Mouse (Mus musculus) stomach, embryonic 16.5 days (tissue): Measurements from ENCODE around the gene Kdm4c. TPM values are rescaled to one million over a fixed set of nuclear protein-coding genes. Genes with fewer than 3 reads are reported as not detected.
"Not testable (repeated sequence)": the region's sequence is repeated elsewhere in the genome, so short reads cannot be mapped to it uniquely, and the experiment has no call there.

ENCODE experiments used
- ATAC-seq: fragments of 200-750 bp; cut with Nextera tagmentation; 2 replicates; pipeline ENCODE4 v1.8.0; 2017; ENCODE audit warnings: moderate number of reproducible peaks, moderate TSS enrichment; ENCODE audit not compliant: insufficient read depth, low FRiP score
- H3K27ac ChIP-seq: fragments of 300-500 bp; sonication (generic); 2 replicates; pipeline ENCODE4 v1.5.1; 2014; ENCODE audit warnings: low read length
- H3K27me3 ChIP-seq: fragments of 300-500 bp; sonication (generic); 2 replicates; pipeline ENCODE4 v1.6.1; 2014; ENCODE audit warnings: low read length, control low read depth, mixed read lengths; ENCODE audit not compliant: control insufficient read depth, insufficient read depth
- H3K36me3 ChIP-seq: fragments of 300-500 bp; sonication (generic); 2 replicates; pipeline ENCODE4 v1.6.1; 2014; ENCODE audit warnings: low read length; ENCODE audit not compliant: control insufficient read depth, insufficient read depth
- H3K4me1 ChIP-seq: fragments of 300-500 bp; sonication (generic); 2 replicates; pipeline ENCODE4 v1.6.1; 2014; ENCODE audit warnings: low read length, control low read depth, mixed read lengths; ENCODE audit not compliant: control insufficient read depth, insufficient read depth
- H3K4me2 ChIP-seq: fragments of 300-500 bp; sonication (generic); 2 replicates; pipeline ENCODE4 v1.6.1; 2014; ENCODE audit warnings: low read depth, low read length, mixed read lengths
- H3K4me3 ChIP-seq: fragments of 300-500 bp; sonication (generic); replicated peaks from 2 replicates; pipeline ENCODE4 v1.5.1; 2014; ENCODE audit warnings: mild to moderate bottlenecking, low read length
- H3K9ac ChIP-seq: fragments of 300-500 bp; sonication (generic); 2 replicates; pipeline ENCODE4 v1.6.1; 2014; ENCODE audit warnings: low read length
- H3K9me3 ChIP-seq: fragments of 300-500 bp; sonication (generic); replicated peaks from 2 replicates; pipeline ENCODE4 v1.6.1; 2016; ENCODE audit warnings: low read length, control low read depth; ENCODE audit not compliant: control insufficient read depth
- WGBS: fragments of 180-500 bp; shearing (Covaris S2); extraction: QIAGEN DNeasy Blood & Tissue Kit; methylation state at CpG from one replicate; pipeline ENCODE4 v1.1.7; 2014; 5-methylcytosine and 5-hydroxymethylcytosine counted together
- polyA plus RNA-seq: library from polyadenylated mRNA; unstranded; fragments of >200 nt; fragmentation: Nextera tagmentation; extraction: Ambion mirVana; gene quantifications from 2 replicates; pipeline ENCODE4 v1.2.1, GENCODE M21; 2015

The Kdm4c gene
- polyA plus RNA-seq, result 13.8 and 14.9 TPM in 2 replicates

GRCm38 (mm10) chr4:74242176-74242575 lies at the start of gene Kdm4c:
Kdm4c (plus strand) TSS chr4:74242497.
- no peaks in the 10 kb centered on the region for H3K36me3 ChIP-seq
- ATAC-seq, result no peak
- H3K27ac ChIP-seq, result no peak within 1 kb of the TSS
- no peaks in the 10 kb centered on the region for H3K4me1 ChIP-seq
- H3K9ac ChIP-seq, result no peak within 1 kb of the TSS
- H3K4me3 ChIP-seq, result no peak within 1 kb of the TSS
- no peaks in the 10 kb centered on the region for H3K27me3 ChIP-seq
- 84% methylated on average over 1 of the region's 1 CpGs for WGBS
- H3K4me2 ChIP-seq, result no peak within 1 kb of the TSS
- H3K9me3 ChIP-seq, result no peaks in the 10 kb centered on the region

DNA sequence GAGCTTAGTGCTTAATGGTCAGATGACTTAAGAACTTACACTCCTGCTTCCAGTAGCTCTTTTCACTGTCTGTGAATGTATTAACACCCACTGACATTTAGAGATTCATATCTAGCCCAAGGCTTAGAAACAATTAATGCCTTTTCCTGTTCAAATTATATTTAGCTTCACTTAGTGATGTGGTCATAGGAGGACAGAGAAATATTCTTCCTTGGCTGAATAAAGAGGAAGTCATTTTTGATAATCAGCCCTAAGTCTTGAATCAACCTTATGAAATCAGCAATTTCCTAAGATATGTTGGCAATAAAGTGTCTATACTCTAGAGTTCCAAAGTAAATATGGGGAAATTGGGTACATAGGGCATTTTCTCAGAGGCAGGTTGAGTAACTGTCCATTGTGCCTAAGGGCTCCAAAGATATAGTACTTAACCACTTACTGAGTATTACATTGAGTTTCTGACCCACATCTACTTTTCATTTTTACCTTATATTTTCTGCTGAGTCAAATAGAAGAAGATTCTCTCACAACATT lies 41.0 kb upstream of the Kdm4c start:
- no peaks in the 10 kb centered on the region for H3K9me3 ChIP-seq
- no peak overlapping the region for H3K4me3 ChIP-seq
- H3K4me2 ChIP-seq, result no peak overlapping the region
- H3K4me1 ChIP-seq, result no peaks in the 10 kb centered on the region
- no peak overlapping the region for H3K9ac ChIP-seq
- no peaks in the 10 kb centered on the region for H3K36me3 ChIP-seq
- no peak for ATAC-seq
- no peaks in the 10 kb centered on the region for H3K27me3 ChIP-seq
- no peak overlapping the region for H3K27ac ChIP-seq

GRCm38 (mm10) chr4:74221780-74222179 lies 20.5 kb upstream of the Kdm4c start:
- H3K27ac ChIP-seq, H3K36me3 ChIP-seq, H3K4me1 ChIP-seq, H3K27me3 ChIP-seq, H3K4me3 ChIP-seq, H3K9ac ChIP-seq, ATAC-seq, H3K9me3 ChIP-seq, H3K4me2 ChIP-seq: not testable (repeated sequence)
- 92% methylated on average over 1 of the region's 1 CpGs for WGBS

GRCm38 (mm10) chr4:74222360-74222759 lies 19.9 kb upstream of the Kdm4c start:
- Histone ChIP-seq H3K4me2 (no peak overlapping the region), H3K4me1 (no peaks in the 10 kb centered on the region), H3K4me3 (no peak overlapping the region), H3K36me3 (no peaks in the 10 kb centered on the region), H3K9me3 (no peaks in the 10 kb centered on the region), H3K9ac (no peak overlapping the region), H3K27ac (no peak overlapping the region), H3K27me3 (no peaks in the 10 kb centered on the region)
- 24% methylated on average over 3 of the region's 3 CpGs for WGBS
- ATAC-seq, result no peak

GRCm38 (mm10) chr4:74224210-74224609 lies 18.1 kb upstream of the Kdm4c start:
- H3K4me3 ChIP-seq, result no peak overlapping the region
- H3K27ac ChIP-seq, result no peak overlapping the region
- H3K9me3 ChIP-seq, result no peaks in the 10 kb centered on the region
- no peaks in the 10 kb centered on the region for H3K27me3 ChIP-seq
- H3K4me1 ChIP-seq, result no peaks in the 10 kb centered on the region
- no peaks in the 10 kb centered on the region for H3K36me3 ChIP-seq
- H3K4me2 ChIP-seq, result no peak overlapping the region
- no peak for ATAC-seq
- H3K9ac ChIP-seq, result no peak overlapping the region
- 65% methylated on average over 2 of the region's 2 CpGs for WGBS

GRCm38 (mm10) chr4:74230994-74231393 lies 11.3 kb upstream of the Kdm4c start:
- no peaks in the 10 kb centered on the region for H3K4me1 ChIP-seq
- H3K9ac ChIP-seq, result no peak overlapping the region
- no peak for ATAC-seq
- H3K36me3 ChIP-seq, result no peaks in the 10 kb centered on the region
- no peaks in the 10 kb centered on the region for H3K27me3 ChIP-seq
- H3K4me3 ChIP-seq, result no peak overlapping the region
- H3K9me3 ChIP-seq, result no peaks in the 10 kb centered on the region
- no peak overlapping the region for H3K27ac ChIP-seq
- WGBS, result 74% methylated on average over 4 of the region's 4 CpGs
- H3K4me2 ChIP-seq, result no peak overlapping the region

GRCm38 (mm10) chr4:74231405-74231804 lies 10.9 kb upstream of the Kdm4c start:
- ATAC-seq, result peak; percentile 31; the same call in 1 of the 2 replicates

GRCm38 (mm10) chr4:74233534-74233933 lies 8.8 kb upstream of the Kdm4c start:
- no peak for ATAC-seq

More at GRCm38 (mm10) chr4:74231405-74231804, 10.9 kb upstream of the Kdm4c start:
- no peak overlapping the region for H3K27ac ChIP-seq
- H3K9me3 ChIP-seq, result no peaks in the 10 kb centered on the region
- H3K36me3 ChIP-seq, result no peaks in the 10 kb centered on the region
- H3K4me1 ChIP-seq, result no peaks in the 10 kb centered on the region
- WGBS, result 60% methylated on average over 5 of the region's 5 CpGs
- H3K9ac ChIP-seq, result no peak overlapping the region
- H3K27me3 ChIP-seq, result no peaks in the 10 kb centered on the region
- H3K4me3 ChIP-seq, result no peak overlapping the region
- no peak overlapping the region for H3K4me2 ChIP-seq

DNA sequence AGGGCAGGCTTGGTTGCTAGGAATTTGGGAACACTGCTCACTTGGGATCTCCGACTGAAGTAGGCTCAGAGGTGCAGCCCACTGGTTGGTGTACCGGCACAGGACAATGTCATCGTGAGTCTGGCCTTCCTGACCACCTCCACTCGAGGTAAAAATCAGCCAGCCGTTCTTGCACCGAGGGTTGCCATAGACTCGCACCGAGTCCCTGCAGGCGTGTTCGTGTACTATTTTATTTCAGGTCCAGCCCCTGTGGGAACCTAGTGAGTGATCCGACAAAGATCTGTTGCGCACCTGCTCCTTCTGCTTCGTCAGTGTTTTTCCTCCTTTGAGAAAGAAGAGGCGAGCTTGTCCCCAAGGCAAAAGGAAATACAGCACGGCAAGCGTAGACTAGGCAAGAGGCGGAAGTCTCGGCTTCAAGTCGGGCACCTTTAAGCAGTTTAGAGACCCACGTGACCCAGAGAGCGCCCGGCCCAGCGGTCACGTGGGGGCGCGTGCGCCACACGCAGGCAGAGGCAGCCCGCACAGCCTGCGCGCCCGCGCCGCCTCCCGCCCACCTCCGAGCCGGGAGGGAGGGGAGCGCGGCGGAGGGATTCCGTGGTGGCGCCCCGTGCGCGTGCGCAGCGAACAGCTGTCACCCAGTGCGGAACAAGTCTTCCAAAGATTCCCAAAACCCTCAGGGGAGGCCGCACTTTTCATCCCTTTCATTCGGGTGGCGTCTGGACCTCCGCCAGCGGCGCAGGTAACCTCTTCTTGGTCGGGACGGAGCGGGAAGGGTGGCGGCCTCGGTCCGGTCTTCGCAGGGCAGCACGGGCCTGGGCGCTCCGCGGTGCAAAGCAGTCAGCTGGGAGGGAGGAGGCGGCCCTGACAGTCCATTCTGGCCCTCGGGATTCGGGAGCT lies 9.3 kb downstream of the Kdm4c start:
- ATAC-seq, result peak; percentile 98
- Histone ChIP-seq H3K27me3 (no peaks in the 10 kb centered on the region), H3K36me3 (no peaks in the 10 kb centered on the region), H3K9ac (peak overlapping the region; percentile 92), H3K9me3 (no peaks in the 10 kb centered on the region), H3K4me1 (0 out of 2 replicates have a peak, but pooled peaks cover 4% of the 10 kb centered on the region), H3K4me2 (peak overlapping the region; percentile 74), H3K4me3 (peak overlapping the region; percentile 92), H3K27ac (peak overlapping the region; percentile 90)
- under 1% methylated on average over 68 of the region's 68 CpGs for WGBS

More at GRCm38 (mm10) chr4:74233534-74233933, 8.8 kb upstream of the Kdm4c start:
- Histone ChIP-seq H3K9me3 (no peaks in the 10 kb centered on the region), H3K27me3 (no peaks in the 10 kb centered on the region), H3K4me2 (no peak overlapping the region), H3K36me3 (no peaks in the 10 kb centered on the region), H3K4me1 (no peaks in the 10 kb centered on the region), H3K4me3 (no peak overlapping the region), H3K27ac (no peak overlapping the region), H3K9ac (no peak overlapping the region)
- WGBS, result 76% methylated on average over 3 of the region's 3 CpGs
